Mouse (Mus musculus): Measurements from ENCODE around the gene Pcdh7.

DNA sequence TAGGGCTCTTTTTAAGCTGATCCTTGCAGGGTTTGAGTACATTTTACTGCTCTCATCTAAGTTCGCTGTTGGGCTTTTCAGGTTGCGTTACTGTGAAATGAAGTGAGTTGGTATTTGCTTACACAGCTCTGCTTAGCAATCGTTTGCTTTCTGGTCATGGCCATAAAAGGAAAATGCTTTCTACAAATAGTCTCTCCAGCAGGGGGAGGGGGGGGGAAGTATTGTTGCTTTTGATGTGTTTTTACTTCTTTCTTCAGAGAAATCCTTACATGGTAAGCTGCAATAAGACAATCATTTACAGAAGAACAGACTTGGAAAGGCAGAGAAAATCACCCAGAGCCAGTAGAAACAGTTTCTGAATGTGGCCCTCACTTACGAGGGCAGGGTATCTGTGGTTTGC lies 150.9 kb downstream of the Pcdh7 start:
- TF ChIP-seq CTCF (IDR thresholded peaks at IDR 0.05; ENCODE audit: low read depth, low read length), result no peak
- TF ChIP-seq EP300 (IDR thresholded peaks at IDR 0.05; ENCODE audit: insufficient read depth, low read depth, low read length), result no peak
- no peak for TF ChIP-seq POLR2A (IDR thresholded peaks at IDR 0.05; ENCODE audit: insufficient read depth, low read length)

Data from ES-Bruce4 (cell line).